Mouse (Mus musculus) MEL (cell line): ENCODE data around the gene Dab2. TPM values are rescaled to one million over a fixed set of nuclear protein-coding genes. Genes with fewer than 3 reads are reported as not detected.

ENCODE experiments used
- DNase-seq: peaks from one replicate; pipeline ENCODE4 v3.0.0; 2011; ENCODE audit warnings: low read depth, low spot score
- H3K27ac ChIP-seq: 2 replicates; pipeline ENCODE4 v1.5.1; 2012; ENCODE audit warnings: low read depth, mild to moderate bottlenecking, control low read depth, low read length, moderate library complexity; ENCODE audit not compliant: control insufficient read depth
- H3K27me3 ChIP-seq, 2 experiments: fragments of 150-350 bp in 1 of 2; sonication (generic) in 1 of 2; 2 replicates each; pipeline ENCODE4 v1.6.1; 2012; ENCODE audit warnings: low read length in 2 of 2, mild to moderate bottlenecking in 2 of 2, improper control_type of control experiment in 1 of 2, moderate library complexity in 1 of 2; ENCODE audit not compliant: insufficient read depth in 2 of 2, control insufficient read depth in 1 of 2
- H3K36me3 ChIP-seq, 2 experiments: 2 replicates each; pipeline ENCODE4 v1.6.1; 2012 to 2014; ENCODE audit warnings: low read length in 2 of 2, improper control_type of control experiment in 1 of 2, inconsistent platforms in 1 of 2, mild to moderate bottlenecking in 1 of 2; ENCODE audit not compliant: insufficient read depth in 2 of 2, control insufficient read depth in 1 of 2
- H3K4me1 ChIP-seq, 2 experiments: fragments of 150-350 bp in 1 of 2; sonication (generic) in 1 of 2; 2 replicates each; pipeline ENCODE4 v1.6.1; 2012; ENCODE audit warnings: low read length in 2 of 2, improper control_type of control experiment in 1 of 2, mild to moderate bottlenecking in 1 of 2; ENCODE audit not compliant: insufficient read depth in 2 of 2, control insufficient read depth in 1 of 2
- H3K4me3 ChIP-seq, 2 experiments: fragments of 150-350 bp in 1 of 2; sonication (generic) in 1 of 2; 2 replicates each; pipeline ENCODE4 v1.5.1; 2012; ENCODE audit warnings: low read depth in 2 of 2, low read length in 2 of 2, mild to moderate bottlenecking in 2 of 2, moderate library complexity in 2 of 2, control low read depth in 1 of 2, improper control_type of control experiment in 1 of 2; ENCODE audit not compliant: control insufficient read depth in 1 of 2, insufficient read depth in 1 of 2
- H3K79me2 ChIP-seq: 2 replicates; pipeline ENCODE4 v1.6.1; 2012; ENCODE audit warnings: mild to moderate bottlenecking, low read length, moderate library complexity; ENCODE audit not compliant: control insufficient read depth, poor library complexity, insufficient read depth
- H3K9ac ChIP-seq: 2 replicates; pipeline ENCODE4 v1.6.1; 2012; ENCODE audit warnings: low read depth, mild to moderate bottlenecking, control low read depth, low read length, moderate library complexity; ENCODE audit not compliant: control insufficient read depth, poor library complexity, severe bottlenecking
- H3K9me3 ChIP-seq: fragments of 150-350 bp; sonication (generic); replicated peaks from 2 replicates; pipeline ENCODE4 v1.6.1; 2012; ENCODE audit warnings: mild to moderate bottlenecking, low read length, improper control_type of control experiment, moderate library complexity; ENCODE audit not compliant: insufficient read depth
- BHLHE40 ChIP-seq: IDR thresholded peaks from 2 replicates; pipeline ENCODE4 v1.6.1; 2012; ENCODE audit warnings: low read depth, mild to moderate bottlenecking, inconsistent platforms, low read length, improper control_type of control experiment, borderline replicate concordance
- CHD1 ChIP-seq: IDR thresholded peaks from 2 replicates; pipeline ENCODE4 v1.6.1; 2012; ENCODE audit warnings: low read depth, mild to moderate bottlenecking, inconsistent platforms, low read length, improper control_type of control experiment
- CHD2 ChIP-seq: IDR thresholded peaks from 2 replicates; pipeline ENCODE4 v1.6.1; 2011; ENCODE audit warnings: low read length, improper control_type of control experiment
- CTCF ChIP-seq, 3 experiments: IDR thresholded peaks in 2 of 3; conservative IDR thresholded peaks in 1 of 3; 2 replicates each; pipeline ENCODE4 v1.5.1; 2011 to 2012; ENCODE audit warnings: low read length in 3 of 3, low read depth in 2 of 3, mild to moderate bottlenecking in 2 of 3, improper control_type of control experiment in 1 of 3, inconsistent platforms in 1 of 3, mixed read lengths in 1 of 3, moderate library complexity in 1 of 3; ENCODE audit not compliant: control insufficient read depth in 1 of 3, insufficient read depth in 1 of 3, poor library complexity in 1 of 3, severe bottlenecking in 1 of 3
- GATA1 ChIP-seq: IDR thresholded peaks from 2 replicates; pipeline ENCODE4 v1.6.1; 2011; ENCODE audit warnings: low read depth, low read length, improper control_type of control experiment
- JUND ChIP-seq: IDR thresholded peaks from 2 replicates; pipeline ENCODE4 v1.6.1; 2011; ENCODE audit warnings: low read depth, mild to moderate bottlenecking, improper control_type of control experiment, low read length
- MAFK ChIP-seq: IDR thresholded peaks from 2 replicates; pipeline ENCODE4 v1.6.1; 2011; ENCODE audit warnings: low read depth, mild to moderate bottlenecking, low read length, improper control_type of control experiment, borderline replicate concordance
- MEF2A ChIP-seq: IDR thresholded peaks from 2 replicates; pipeline ENCODE4 v1.6.1; 2014; ENCODE audit warnings: low read depth, mild to moderate bottlenecking, inconsistent platforms, low read length, improper control_type of control experiment; ENCODE audit not compliant: poor library complexity, insufficient replicate concordance, severe bottlenecking; ENCODE audit errors: extremely low read depth
- MXI1 ChIP-seq: IDR thresholded peaks from 2 replicates; pipeline ENCODE4 v1.6.1; 2011; ENCODE audit warnings: mild to moderate bottlenecking, low read depth, low read length, improper control_type of control experiment
- MYC ChIP-seq: IDR thresholded peaks from 2 replicates; pipeline ENCODE4 v1.6.1; 2011; ENCODE audit warnings: low read depth, mild to moderate bottlenecking, low read length, improper control_type of control experiment, moderate library complexity
- NELFE ChIP-seq: IDR thresholded peaks from 2 replicates; pipeline ENCODE4 v1.6.1; 2011; ENCODE audit warnings: low read depth, low read length, improper control_type of control experiment
- NRF1 ChIP-seq: IDR thresholded peaks from 2 replicates; pipeline ENCODE4 v1.6.1; 2014; ENCODE audit warnings: low read depth, mild to moderate bottlenecking, inconsistent platforms, low read length, improper control_type of control experiment, moderate library complexity; ENCODE audit not compliant: poor library complexity, insufficient read depth, severe bottlenecking
- POLR2A ChIP-seq, 2 experiments: IDR thresholded peaks; 2 replicates each; pipeline ENCODE4 v1.6.1; 2011 to 2012; ENCODE audit warnings: low read length in 2 of 2, mild to moderate bottlenecking in 2 of 2, control low read depth in 1 of 2, improper control_type of control experiment in 1 of 2, low read depth in 1 of 2, moderate library complexity in 1 of 2; ENCODE audit not compliant: control insufficient read depth in 1 of 2, insufficient read depth in 1 of 2, poor library complexity in 1 of 2
- POLR2AphosphoS2 ChIP-seq: IDR thresholded peaks from 2 replicates; pipeline ENCODE4 v1.6.1; 2011; ENCODE audit warnings: low read length, improper control_type of control experiment
- RCOR1 ChIP-seq: IDR thresholded peaks from 2 replicates; pipeline ENCODE4 v1.6.1; 2012; ENCODE audit warnings: low read depth, mild to moderate bottlenecking, inconsistent platforms, low read length, improper control_type of control experiment
- TBP ChIP-seq: IDR thresholded peaks from 2 replicates; pipeline ENCODE4 v1.8.0; 2011; ENCODE audit warnings: low read depth, low read length, improper control_type of control experiment
- TCF12 ChIP-seq: IDR thresholded peaks from 2 replicates; pipeline ENCODE4 v1.6.1; 2014; ENCODE audit warnings: low read depth, mild to moderate bottlenecking, inconsistent platforms, low read length, improper control_type of control experiment, moderate library complexity
- USF1 ChIP-seq: IDR thresholded peaks from 2 replicates; pipeline ENCODE4 v1.6.1; 2014; ENCODE audit warnings: low read depth, mild to moderate bottlenecking, inconsistent platforms, low read length, improper control_type of control experiment, moderate library complexity
- USF2 ChIP-seq, 2 experiments: IDR thresholded peaks; 2 replicates each; pipeline ENCODE4 v1.6.1; 2011 to 2012; ENCODE audit warnings: improper control_type of control experiment in 2 of 2, low read length in 2 of 2, borderline replicate concordance in 1 of 2, inconsistent platforms in 1 of 2, low read depth in 1 of 2, mild to moderate bottlenecking in 1 of 2; ENCODE audit not compliant: insufficient read depth in 1 of 2
- ZMIZ1 ChIP-seq: IDR thresholded peaks from 2 replicates; pipeline ENCODE4 v1.6.1; 2012; ENCODE audit warnings: low read depth, mild to moderate bottlenecking, inconsistent platforms, low read length, improper control_type of control experiment, moderate library complexity
- ZNF384 ChIP-seq: IDR thresholded peaks from 2 replicates; pipeline ENCODE4 v1.6.1; 2012; ENCODE audit warnings: low read depth, mild to moderate bottlenecking, inconsistent platforms, low read length, improper control_type of control experiment
- polyA plus RNA-seq, 2 experiments: library from polyadenylated mRNA; stranded (reverse) in 1 of 2; unstranded in 1 of 2; fragments of >175 nt in 1 of 2; fragments of >200 nt in 1 of 2; gene quantifications; 2 replicates each; pipeline versions ENCODE4 v1.2.1 to v1.2.4; 2012; ENCODE audit warnings: low replicate concordance in 2 of 2, low read depth in 1 of 2; ENCODE audit not compliant: insufficient read length in 2 of 2, insufficient read depth in 1 of 2, missing spikeins in 1 of 2
- total RNA-seq: library from RNA; depleted of rRNA; stranded (reverse); fragments of 300-350 nt; gene quantifications from 2 replicates; pipeline ENCODE4 v1.2.3, GENCODE M21; 2012

The Dab2 gene
- total and polyA plus RNA-seq, 3 experiments = not detected

GRCm38 (mm10) chr15:6391886-6392285 lies 92.3 kb downstream of the Dab2 start:
- H3K9me3 ChIP-seq = no peaks in the 10 kb centered on the region
- no peak overlapping the region for H3K9ac ChIP-seq
- no peak for TF ChIP-seq USF2 (IDR thresholded peaks at IDR 0.05; ENCODE audit: borderline replicate concordance in 1 of 2, insufficient read depth in 1 of 2, low read depth in 1 of 2, low read length in 2 of 2)
- TF ChIP-seq POLR2AphosphoS2 = no peak
- no peak for TF ChIP-seq CHD1
- TF ChIP-seq MYC = no peak
- no peak for TF ChIP-seq NRF1
- TF ChIP-seq TCF12 = no peak
- TF ChIP-seq MXI1 = no peak
- no peak for TF ChIP-seq TBP
- TF ChIP-seq POLR2A (IDR thresholded peaks at IDR 0.05; ENCODE audit: control insufficient read depth in 1 of 2, insufficient read depth in 1 of 2, low read depth in 1 of 2, low read length in 2 of 2, poor library complexity in 1 of 2) = no peak
- TF ChIP-seq ZNF384 = no peak
- no peak for TF ChIP-seq CHD2
- no peak for TF ChIP-seq NELFE
- no peak for TF ChIP-seq BHLHE40
- TF ChIP-seq ZMIZ1 = no peak
- no peak for TF ChIP-seq MEF2A
- TF ChIP-seq MAFK = no peak
- TF ChIP-seq USF1 = no peak
- no peak for TF ChIP-seq CTCF (IDR thresholded peaks at IDR 0.05 in 2 of 3, conservative IDR thresholded peaks at IDR 0.05 in 1 of 3; ENCODE audit: control insufficient read depth in 1 of 3, insufficient read depth in 1 of 3, low read depth in 2 of 3, low read length in 3 of 3, poor library complexity in 1 of 3, severe bottlenecking in 1 of 3)
- TF ChIP-seq RCOR1 = no peak
- H3K4me3 ChIP-seq = no peak overlapping the region
- H3K27me3 ChIP-seq = peaks cover 0 to 3% of the 10 kb centered on the region in 2 experiments; a peak in 3 of 4 replicates
- H3K27ac ChIP-seq = no peak overlapping the region
- no peak for DNase-seq
- no peaks in the 10 kb centered on the region for H3K4me1 ChIP-seq
- no peaks in the 10 kb centered on the region for H3K36me3 ChIP-seq
- no peaks in the 10 kb centered on the region for H3K79me2 ChIP-seq

GRCm38 (mm10) chr15:6393624-6394023 lies 94.0 kb downstream of the Dab2 start:
- Histone ChIP-seq H3K36me3 (no peaks in the 10 kb centered on the region), H3K4me1 (no peaks in the 10 kb centered on the region), H3K27me3 (peaks cover 0 to 3% of the 10 kb centered on the region in 2 experiments; a peak in 3 of 4 replicates), H3K27ac (no peak overlapping the region), H3K9me3 (no peaks in the 10 kb centered on the region), H3K4me3 (no peak overlapping the region), H3K79me2 (no peaks in the 10 kb centered on the region), H3K9ac (no peak overlapping the region)
- TF ChIP-seq GATA1 (no peak), JUND (no peak)
- no peak for DNase-seq
